Mouse (Mus musculus): ENCODE results near the gene Akr1c21.
"Not testable (repeated sequence)": the region's sequence is repeated elsewhere in the genome, so short reads cannot be mapped to it uniquely, and the experiment has no call there.

Gene Akr1c21

GRCm38 (mm10) chr13:4573871-4574270, at the start of gene Akr1c21:
Gene Akr1c21 (plus strand): TSS chr13:4574075.
- no peak for DNase-seq

GRCm38 (mm10) chr13:4559143-4559542, 14.7 kb upstream of the Akr1c21 start:
- no peak for DNase-seq

- DNase-seq = no peak
Observed at GRCm38 (mm10) chr13:4560500-4560899, 13.4 kb upstream of the Akr1c21 start.

GRCm38 (mm10) chr13:4565996-4566395, 7.9 kb upstream of the Akr1c21 start:
- no peak for DNase-seq

GRCm38 (mm10) chr13:4576921-4577320, 3.0 kb downstream of the Akr1c21 start:
- no peak for DNase-seq

- DNase-seq = not testable (repeated sequence)
Observed at GRCm38 (mm10) chr13:4603431-4603830, 29.6 kb downstream of the Akr1c21 start.

GRCm38 (mm10) chr13:4606821-4607220, 32.9 kb downstream of the Akr1c21 start:
- DNase-seq = no peak

- no peak for DNase-seq
Observed at GRCm38 (mm10) chr13:4608530-4608929, 34.7 kb downstream of the Akr1c21 start.

GRCm38 (mm10) chr13:4608961-4609409, 35.1 kb downstream of the Akr1c21 start, which contains the start of gene Akr1e1:
Gene Akr1e1 (minus strand): TSS chr13:4609174.
- DNase-seq = peak; percentile 88

GRCm38 (mm10) chr13:4610902-4611301, 37.0 kb downstream of the Akr1c21 start:
- no peak for DNase-seq

Data from cerebellum, adult 11 months (tissue).